Mouse (Mus musculus): ENCODE data around the gene Snx25. TPM values are rescaled to one million over a fixed set of nuclear protein-coding genes. Genes with fewer than 3 reads are reported as not detected.

Gene Snx25
- polyA plus RNA-seq, 1 experiment: 0.38 TPM

DNA sequence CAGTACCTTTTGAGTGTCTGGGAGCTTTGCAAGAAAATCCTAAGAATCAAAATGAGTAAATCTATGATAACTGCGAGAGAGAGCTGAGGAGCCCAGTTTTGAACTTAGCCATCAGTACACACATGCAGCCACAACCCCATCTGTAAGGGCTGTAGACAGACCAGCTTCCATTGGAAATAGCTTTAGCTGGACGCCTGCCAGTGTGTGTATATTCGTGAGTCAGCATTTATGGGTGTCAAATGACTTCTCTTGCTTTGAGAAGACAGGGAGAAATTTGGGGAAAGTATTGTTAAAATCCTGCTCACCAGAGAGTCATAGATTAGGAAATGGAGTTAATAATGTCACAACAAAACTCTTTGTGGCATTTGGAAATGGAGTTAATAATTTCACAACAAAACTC, 165.3 kb downstream of the Snx25 start:
- Histone ChIP-seq H3K4me1 (ENCODE audit: control insufficient read depth) (peaks cover 6% of the 10 kb centered on the region), H3K9me3 (ENCODE audit: control insufficient read depth, low read length) (no peaks in the 10 kb centered on the region), H3K4me3 (replicated peaks) (no peak overlapping the region), H3K27me3 (ENCODE audit: control insufficient read depth) (no peaks in the 10 kb centered on the region), H3K36me3 (ENCODE audit: control insufficient read depth) (peaks cover 72% of the 10 kb centered on the region)
- no peak for TF ChIP-seq GATA1 (IDR thresholded peaks at IDR 0.05; ENCODE audit: low read length)
- no peak for TF ChIP-seq TAL1 (IDR thresholded peaks at IDR 0.05; ENCODE audit: low read length)

Other genes starting within 250 kb of the Snx25 start
- gene Ccdc110, start 217.5 kb downstream of the Snx25 start, polyA plus RNA-seq (2012): not detected in 2 replicates
- 0.03 TPM in 1 of 2 replicates, not detected in the other for gene 1700029J07Rik, start 176.9 kb downstream of the Snx25 start, polyA plus RNA-seq (2012)
- 0.07 and 0.20 TPM in 2 replicates for gene Ufsp2, start 176.6 kb downstream of the Snx25 start, polyA plus RNA-seq (2012)
- not detected in 2 replicates for gene Lrp2bp, start 152.9 kb downstream of the Snx25 start, polyA plus RNA-seq (2012)
- gene Ankrd37, start 146.5 kb downstream of the Snx25 start, polyA plus RNA-seq (2012): 0.30 and 0.45 TPM in 2 replicates
- gene Cfap97, start 388 bp downstream of the Snx25 start, polyA plus RNA-seq (2012): 0.07 and 0.15 TPM in 2 replicates
- 0.24 and 0.45 TPM in 2 replicates for gene Slc25a4, start 59.1 kb upstream of the Snx25 start, polyA plus RNA-seq (2012)
- gene Helt, start 142.5 kb upstream of the Snx25 start, polyA plus RNA-seq (2012): not detected in 2 replicates